Mouse (Mus musculus) limb, embryonic 13.5 days (tissue): ENCODE results near the gene Cdk19. TPM values are rescaled to one million over a fixed set of nuclear protein-coding genes. Genes with fewer than 3 reads are reported as not detected.
A peak's percentile ranks its signal among the peaks of the same experiment; 100 is the strongest.
"Not testable (repeated sequence)": the region's sequence is repeated elsewhere in the genome, so short reads cannot be mapped to it uniquely, and the experiment has no call there.

ENCODE experiments used
- ATAC-seq: fragments of 200-750 bp; cut with Nextera tagmentation; 2 replicates; pipeline ENCODE4 v1.8.0; 2017; ENCODE audit warnings: low read depth, moderate number of reproducible peaks, moderate TSS enrichment; ENCODE audit not compliant: low FRiP score
- H3K27ac ChIP-seq: fragments of 300-500 bp; sonication (generic); 2 replicates; pipeline ENCODE4 v1.5.1; 2015; ENCODE audit warnings: inconsistent platforms, mild to moderate bottlenecking, moderate library complexity
- H3K27me3 ChIP-seq: fragments of 300-500 bp; sonication (generic); 2 replicates; pipeline ENCODE4 v1.6.1; 2015; ENCODE audit warnings: mild to moderate bottlenecking, inconsistent platforms
- H3K36me3 ChIP-seq: fragments of 300-500 bp; sonication (generic); 2 replicates; pipeline ENCODE4 v1.6.1; 2015; ENCODE audit warnings: inconsistent platforms, mild to moderate bottlenecking, moderate library complexity
- H3K4me1 ChIP-seq: fragments of 300-500 bp; sonication (generic); 2 replicates; pipeline ENCODE4 v1.6.1; 2015; ENCODE audit warnings: inconsistent platforms
- H3K4me2 ChIP-seq: fragments of 300-500 bp; sonication (generic); replicated peaks from 2 replicates; pipeline ENCODE4 v1.6.1; 2015; ENCODE audit warnings: inconsistent platforms, mild to moderate bottlenecking, moderate library complexity
- H3K4me3 ChIP-seq: fragments of 300-500 bp; sonication (generic); 2 replicates; pipeline ENCODE4 v1.5.1; 2015; ENCODE audit warnings: moderate library complexity, mild to moderate bottlenecking, inconsistent platforms
- H3K9ac ChIP-seq: fragments of 300-500 bp; sonication (generic); 2 replicates; pipeline ENCODE4 v1.6.1; 2015; ENCODE audit warnings: mild to moderate bottlenecking, inconsistent platforms
- H3K9me3 ChIP-seq: fragments of 300-500 bp; sonication (generic); 2 replicates; pipeline ENCODE4 v1.6.1; 2016; ENCODE audit warnings: inconsistent platforms
- WGBS: fragments of 180-500 bp; shearing (Covaris S2); methylation state at CpG from one replicate; pipeline ENCODE4 v1.1.7; 2015; 5-methylcytosine and 5-hydroxymethylcytosine counted together
- polyA plus RNA-seq: library from polyadenylated mRNA; unstranded; fragments of >200 nt; fragmentation: Nextera tagmentation; extraction: Ambion mirVana; gene quantifications from 2 replicates; pipeline ENCODE4 v1.2.1, GENCODE M21; 2015

The Cdk19 gene
- polyA plus RNA-seq, 1 experiment from 2014 or later = 12.3 TPM

GRCm38 (mm10) chr10:40416944-40417343 is 77.6 kb downstream of the Cdk19 start:
- H3K27ac ChIP-seq = no peak overlapping the region
- H3K4me1 ChIP-seq = 0 out of 2 replicates have a peak, but pooled peaks cover 16% of the 10 kb centered on the region
- no peak overlapping the region for H3K9ac ChIP-seq
- H3K9me3 ChIP-seq = no peaks in the 10 kb centered on the region
- H3K4me3 ChIP-seq = no peak overlapping the region
- no peak for ATAC-seq
- 63% methylated on average over 7 of the region's 7 CpGs for WGBS
- H3K4me2 ChIP-seq = no peak overlapping the region
- no peaks in the 10 kb centered on the region for H3K36me3 ChIP-seq
- no peaks in the 10 kb centered on the region for H3K27me3 ChIP-seq

DNA sequence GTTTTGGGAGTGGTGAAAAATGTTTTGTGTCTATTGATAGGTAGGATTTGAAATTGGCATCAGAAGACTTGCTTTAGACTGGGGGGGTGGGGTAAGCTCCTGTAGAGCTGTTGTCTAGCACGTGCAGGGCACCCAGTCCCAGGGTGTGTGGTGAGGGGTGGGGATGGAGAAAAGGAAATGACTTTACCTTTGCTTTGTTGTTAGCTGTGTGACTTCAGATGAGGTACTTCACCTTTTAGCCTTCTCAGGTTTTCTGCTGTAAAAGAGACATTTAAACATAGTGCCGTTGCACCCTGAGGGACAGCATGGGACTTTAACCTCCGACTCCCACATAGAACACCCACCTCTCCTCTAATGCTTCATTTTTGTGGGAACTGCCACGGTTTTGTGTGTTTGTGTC is 80.5 kb downstream of the Cdk19 start:
- Histone ChIP-seq H3K27me3 (no peaks in the 10 kb centered on the region), H3K4me3 (no peak overlapping the region), H3K27ac (no peak overlapping the region), H3K9me3 (no peaks in the 10 kb centered on the region), H3K4me2 (no peak overlapping the region), H3K4me1 (0 out of 2 replicates have a peak, but pooled peaks cover 9% of the 10 kb centered on the region), H3K9ac (no peak overlapping the region), H3K36me3 (no peaks in the 10 kb centered on the region)
- ATAC-seq = no peak
- 73% methylated on average over 4 of the region's 4 CpGs for WGBS

- no peak for ATAC-seq
- no peaks in the 10 kb centered on the region for H3K27me3 ChIP-seq
- H3K36me3 ChIP-seq = no peaks in the 10 kb centered on the region
- 81% methylated on average over 2 of the region's 2 CpGs for WGBS
- no peaks in the 10 kb centered on the region for H3K9me3 ChIP-seq
- H3K27ac ChIP-seq = no peak overlapping the region
- H3K4me3 ChIP-seq = no peak overlapping the region
- H3K4me2 ChIP-seq = no peak overlapping the region
- H3K9ac ChIP-seq = no peak overlapping the region
- peaks cover 15% of the 10 kb centered on the region for H3K4me1 ChIP-seq
Observed at GRCm38 (mm10) chr10:40420703-40421102, 81.3 kb downstream of the Cdk19 start.

DNA sequence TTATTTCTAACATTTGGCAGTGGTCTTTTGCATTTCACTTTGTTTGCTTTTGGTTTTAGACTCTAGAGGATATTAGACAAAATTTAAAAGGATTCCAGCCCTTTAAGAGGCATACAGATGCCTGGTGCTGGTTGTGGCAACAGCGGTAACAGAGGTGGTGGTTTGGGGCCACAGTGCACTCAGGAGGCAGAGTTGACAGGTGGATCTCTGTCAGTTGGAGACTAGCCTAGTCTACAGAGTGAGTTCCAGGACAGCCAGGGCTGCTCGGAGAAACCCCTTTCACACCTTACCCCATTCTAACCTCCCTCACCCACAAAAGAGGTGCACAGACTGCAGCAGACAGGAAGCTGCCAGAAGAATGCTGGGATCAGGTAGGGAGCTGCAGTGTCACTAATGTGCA is 82.4 kb downstream of the Cdk19 start:
- WGBS = 73% methylated on average over 2 of the region's 2 CpGs
- Histone ChIP-seq H3K4me3 (no peak overlapping the region), H3K4me1 (peaks cover 18% of the 10 kb centered on the region), H3K9me3 (no peaks in the 10 kb centered on the region), H3K36me3 (no peaks in the 10 kb centered on the region), H3K4me2 (no peak overlapping the region), H3K27ac (no peak overlapping the region), H3K27me3 (no peaks in the 10 kb centered on the region), H3K9ac (no peak overlapping the region)
- ATAC-seq = no peak

GRCm38 (mm10) chr10:40422696-40423095 is 83.3 kb downstream of the Cdk19 start:
- ATAC-seq = no peak
- H3K9me3 ChIP-seq = no peaks in the 10 kb centered on the region
- H3K27me3 ChIP-seq = no peaks in the 10 kb centered on the region
- H3K27ac ChIP-seq = no peak overlapping the region
- H3K4me1 ChIP-seq = peaks cover 15% of the 10 kb centered on the region
- 42% methylated on average over 4 of the region's 4 CpGs for WGBS
- no peaks in the 10 kb centered on the region for H3K36me3 ChIP-seq
- H3K4me3 ChIP-seq = no peak overlapping the region
- no peak overlapping the region for H3K4me2 ChIP-seq
- H3K9ac ChIP-seq = no peak overlapping the region

- not testable (repeated sequence) for H3K4me2 ChIP-seq, H3K4me3 ChIP-seq, H3K36me3 ChIP-seq, H3K27ac ChIP-seq, H3K27me3 ChIP-seq, ATAC-seq, H3K9me3 ChIP-seq, H3K9ac ChIP-seq
- peaks cover 15% of the 10 kb centered on the region for H3K4me1 ChIP-seq
- 92% methylated on average over 4 of the region's 4 CpGs for WGBS
Observed at GRCm38 (mm10) chr10:40424428-40424827, 85.1 kb downstream of the Cdk19 start.

DNA sequence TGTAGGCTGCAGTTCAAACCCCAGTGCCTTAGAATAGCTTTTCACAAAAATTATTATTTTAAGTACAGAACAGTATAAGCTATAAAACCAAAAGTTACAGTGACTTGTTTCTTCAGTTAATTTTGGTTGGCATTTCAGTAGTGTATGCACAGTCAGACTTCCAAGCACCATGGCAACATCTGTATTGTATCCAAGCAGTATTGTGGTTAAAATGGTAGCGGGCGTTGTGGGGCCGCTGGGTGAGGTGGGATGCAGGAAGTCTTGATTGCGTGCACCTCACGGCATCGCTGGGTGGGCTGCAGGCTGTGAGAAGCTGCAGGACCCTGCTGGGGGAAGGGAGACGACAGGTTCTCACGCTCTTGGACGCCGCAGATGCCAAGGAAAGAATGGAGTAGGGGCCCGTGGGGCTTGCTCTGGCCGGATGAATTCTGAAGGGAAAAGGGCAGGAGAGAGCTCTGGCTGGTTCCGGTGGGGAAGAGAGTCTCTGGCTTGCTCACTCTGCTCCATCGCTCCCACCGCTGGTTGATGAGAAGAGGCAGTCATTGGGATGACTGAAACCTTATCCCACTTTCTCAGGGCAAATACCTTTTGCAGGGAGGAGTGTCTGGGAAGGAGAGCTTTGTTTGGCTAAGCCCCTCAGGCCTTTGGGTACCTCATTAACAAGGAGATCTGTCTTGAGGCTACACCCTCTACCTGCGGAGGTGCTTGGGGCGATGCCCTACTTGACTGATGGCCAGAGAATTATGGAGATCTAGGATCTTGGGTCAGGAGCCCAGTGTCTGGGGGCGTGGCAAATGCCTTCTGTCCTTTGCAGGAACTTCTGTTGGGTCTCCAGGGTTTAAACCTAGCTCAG is 86.1 kb downstream of the Cdk19 start:
- no peak overlapping the region for H3K27ac ChIP-seq
- H3K4me1 ChIP-seq = peaks cover 14% of the 10 kb centered on the region
- no peaks in the 10 kb centered on the region for H3K36me3 ChIP-seq
- WGBS = 30% methylated on average over 18 of the region's 18 CpGs
- H3K27me3 ChIP-seq = no peaks in the 10 kb centered on the region
- peak overlapping the region; percentile 54 for H3K4me2 ChIP-seq
- H3K4me3 ChIP-seq = no peak overlapping the region
- H3K9me3 ChIP-seq = no peaks in the 10 kb centered on the region
- ATAC-seq = no peak
- H3K9ac ChIP-seq = no peak overlapping the region

DNA sequence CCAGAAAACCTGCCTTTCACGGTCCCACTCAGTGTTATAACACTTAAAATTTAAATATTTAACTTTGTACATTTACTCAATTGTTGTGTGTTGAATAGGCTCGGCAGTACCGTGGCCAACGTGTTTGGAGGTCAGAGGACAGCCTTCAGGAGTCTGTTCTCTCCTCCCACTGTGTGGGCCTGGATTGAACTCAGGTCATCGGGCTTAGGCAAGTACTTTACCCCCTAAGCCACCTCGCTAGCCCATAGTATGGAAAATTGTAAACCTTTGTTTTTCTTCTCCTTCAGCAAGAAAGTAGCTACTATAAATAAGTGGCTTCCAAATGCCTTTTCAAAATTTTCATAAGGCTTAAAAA is 86.7 kb downstream of the Cdk19 start:
- no peak for ATAC-seq
- H3K27me3 ChIP-seq = no peaks in the 10 kb centered on the region
- no peak overlapping the region for H3K9ac ChIP-seq
- H3K36me3 ChIP-seq = no peaks in the 10 kb centered on the region
- 66% methylated on average over 6 of the region's 6 CpGs for WGBS
- H3K27ac ChIP-seq = no peak overlapping the region
- H3K4me2 ChIP-seq = no peak overlapping the region
- peaks cover 10% of the 10 kb centered on the region for H3K4me1 ChIP-seq
- H3K9me3 ChIP-seq = no peaks in the 10 kb centered on the region
- H3K4me3 ChIP-seq = no peak overlapping the region

GRCm38 (mm10) chr10:40428633-40429032 is 89.3 kb downstream of the Cdk19 start:
- Histone ChIP-seq H3K9me3 (no peaks in the 10 kb centered on the region), H3K4me2 (no peak overlapping the region)
- 73% methylated on average over 6 of the region's 6 CpGs for WGBS

DNA sequence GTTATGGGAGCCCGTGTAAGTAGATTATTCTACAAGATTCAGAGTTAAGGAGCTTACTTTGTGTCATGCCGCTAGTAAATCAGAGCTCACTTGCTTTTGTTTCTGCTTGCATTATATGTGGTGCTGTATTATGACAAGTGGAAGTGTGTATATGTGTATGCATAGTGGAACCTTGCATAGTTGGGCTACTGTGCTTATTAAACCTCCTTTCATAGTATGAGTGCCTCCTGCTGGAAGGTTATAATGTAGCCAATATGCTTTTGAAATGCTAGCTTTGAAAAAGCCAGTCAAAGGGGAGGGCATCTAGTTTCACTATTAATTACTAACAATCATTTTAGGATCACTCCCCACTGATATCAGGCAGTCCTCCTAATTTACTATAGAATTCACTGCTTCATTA is 89.7 kb downstream of the Cdk19 start:
- no peaks in the 10 kb centered on the region for H3K27me3 ChIP-seq
- 94% methylated on average over 2 of the region's 2 CpGs for WGBS
- ATAC-seq = no peak
- H3K4me2 ChIP-seq = no peak overlapping the region
- no peaks in the 10 kb centered on the region for H3K9me3 ChIP-seq
- no peak overlapping the region for H3K27ac ChIP-seq
- peaks cover 10% of the 10 kb centered on the region for H3K4me1 ChIP-seq
- no peaks in the 10 kb centered on the region for H3K36me3 ChIP-seq
- H3K4me3 ChIP-seq = no peak overlapping the region
- H3K9ac ChIP-seq = no peak overlapping the region

More at GRCm38 (mm10) chr10:40428633-40429032, 89.3 kb downstream of the Cdk19 start:
- no peaks in the 10 kb centered on the region for H3K36me3 ChIP-seq
- no peak overlapping the region for H3K27ac ChIP-seq
- peaks cover 10% of the 10 kb centered on the region for H3K4me1 ChIP-seq
- ATAC-seq = no peak
- no peaks in the 10 kb centered on the region for H3K27me3 ChIP-seq
- H3K9ac ChIP-seq = no peak overlapping the region
- no peak overlapping the region for H3K4me3 ChIP-seq

DNA sequence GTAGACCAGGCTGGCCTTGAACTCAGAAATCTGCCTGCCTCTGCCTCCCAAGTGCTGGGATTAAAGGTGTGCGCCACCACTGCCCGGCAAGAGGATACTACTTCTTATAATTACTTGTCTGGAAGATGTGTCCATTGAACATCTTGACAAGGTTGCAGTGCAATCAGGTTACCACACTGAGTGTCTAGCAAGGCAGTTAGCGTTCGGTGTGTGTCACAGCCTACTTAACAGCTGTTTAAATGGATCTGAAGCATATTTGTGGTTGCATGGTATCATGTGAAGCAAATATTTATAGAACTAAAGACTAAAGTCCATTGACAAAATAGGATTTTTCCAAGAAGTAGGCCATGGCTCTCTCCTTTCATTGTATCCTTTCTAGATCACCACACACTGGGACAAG is 90.8 kb downstream of the Cdk19 start:
- Histone ChIP-seq H3K9ac (no peak overlapping the region), H3K27me3 (no peaks in the 10 kb centered on the region)
- 92% methylated on average over 4 of the region's 4 CpGs for WGBS

DNA sequence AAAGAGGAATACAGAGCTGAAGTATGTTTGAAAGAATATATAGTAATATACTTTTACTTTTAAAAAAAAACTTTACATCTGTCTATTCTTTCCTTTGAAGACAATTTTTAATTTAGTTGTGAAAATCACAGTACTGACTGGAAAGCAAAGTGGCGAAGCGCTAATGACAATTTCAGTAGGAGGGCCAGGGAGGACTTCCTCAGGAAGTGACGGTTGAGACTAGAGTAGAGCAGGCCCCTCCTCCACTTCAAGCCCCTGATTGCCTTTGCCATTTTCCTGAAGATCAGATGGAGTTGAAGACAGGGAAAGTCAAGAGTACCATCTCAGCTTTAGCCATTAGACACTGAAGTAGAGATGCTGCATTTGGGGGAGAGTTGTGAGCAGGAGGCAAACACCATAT is 92.6 kb downstream of the Cdk19 start:
- no peak overlapping the region for H3K9ac ChIP-seq
- H3K9me3 ChIP-seq = no peaks in the 10 kb centered on the region
- H3K36me3 ChIP-seq = no peaks in the 10 kb centered on the region
- H3K27me3 ChIP-seq = no peaks in the 10 kb centered on the region
- 86% methylated on average over 3 of the region's 3 CpGs for WGBS
- no peak overlapping the region for H3K4me3 ChIP-seq
- no peak for ATAC-seq
- no peak overlapping the region for H3K4me2 ChIP-seq
- no peak overlapping the region for H3K27ac ChIP-seq
- H3K4me1 ChIP-seq = no peaks in the 10 kb centered on the region

More for the DNA sequence above, 90.8 kb downstream of the Cdk19 start:
- Histone ChIP-seq H3K4me1 (peaks cover 10% of the 10 kb centered on the region), H3K4me2 (no peak overlapping the region), H3K4me3 (no peak overlapping the region), H3K27ac (no peak overlapping the region), H3K9me3 (no peaks in the 10 kb centered on the region), H3K36me3 (no peaks in the 10 kb centered on the region)
- ATAC-seq = no peak

DNA sequence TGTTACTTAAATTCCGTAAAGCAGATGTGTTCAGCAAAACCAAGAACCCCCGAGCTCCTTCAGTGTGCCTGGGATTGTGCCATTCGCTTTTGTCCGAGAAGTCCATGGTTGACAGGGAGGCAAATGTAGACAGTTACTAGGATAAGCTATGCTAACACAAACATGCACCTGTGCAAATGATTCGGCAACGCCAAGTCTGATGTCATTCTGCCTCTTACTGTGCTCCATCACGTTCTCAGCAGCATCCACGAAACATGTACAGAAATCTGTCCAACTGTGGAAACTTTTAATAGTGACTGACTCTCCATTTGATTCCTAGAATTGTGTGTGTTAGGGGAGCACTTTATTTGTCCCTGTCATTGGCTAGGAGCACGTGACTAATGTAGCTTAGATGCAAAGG is 93.0 kb downstream of the Cdk19 start:
- ATAC-seq = no peak
- no peak overlapping the region for H3K4me2 ChIP-seq
- H3K27ac ChIP-seq = no peak overlapping the region
- no peak overlapping the region for H3K4me3 ChIP-seq
- no peaks in the 10 kb centered on the region for H3K4me1 ChIP-seq
- WGBS = 94% methylated on average over 9 of the region's 9 CpGs
- no peaks in the 10 kb centered on the region for H3K36me3 ChIP-seq
- no peak overlapping the region for H3K9ac ChIP-seq
- no peaks in the 10 kb centered on the region for H3K27me3 ChIP-seq
- H3K9me3 ChIP-seq = no peaks in the 10 kb centered on the region
